Mouse (Mus musculus): Measurements from ENCODE around the gene Gm19345.

- peak; percentile 79 for TF ChIP-seq POLR2A (IDR thresholded peaks at IDR 0.05; ENCODE audit: insufficient read length, low read depth)
- no peak for TF ChIP-seq USF1 (IDR thresholded peaks at IDR 0.05; ENCODE audit: low read depth)
- no peak for TF ChIP-seq MYOD1 (IDR thresholded peaks at IDR 0.05; ENCODE audit: control insufficient read depth in 1 of 3, insufficient read length in 2 of 3, low read depth in 2 of 3)
- no peak for TF ChIP-seq TCF12 (IDR thresholded peaks at IDR 0.05; ENCODE audit: insufficient read depth, poor library complexity, severe bottlenecking)
Measured at GRCm38 (mm10) chr7:19822604-19823058, 29.2 kb upstream of the Gm19345 start, which contains the start of gene Bcl3.

Measured in myocyte (in vitro differentiated cells).